Mouse (Mus musculus): ENCODE measurements around the gene Mdfic.

GRCm38 (mm10) chr6:15751375-15751774 lies 30.9 kb downstream of the Mdfic start:
- TF ChIP-seq CTCF (IDR thresholded peaks at IDR 0.05; ENCODE audit: insufficient read depth, low read depth, low read length) (no peak), POLR2A (IDR thresholded peaks at IDR 0.05; ENCODE audit: insufficient read depth, low read depth, low read length) (no peak)

Data from olfactory bulb, adult 2 months (tissue).